20 mouse cellular contexts compared by ENCODE assay signal in genomic region chr9:92538216-92538615, GRCm38 (mm10). TPM values are rescaled to one million over a fixed set of nuclear protein-coding genes. Genes with fewer than 3 reads are reported as not detected.
A peak's percentile ranks its signal among the peaks of the same experiment; 100 is the strongest.
DNase-seq lines count a peak whose midpoint lies in the region; ATAC-seq and TF ChIP-seq lines count a peak whose summit lies in the region.
"Had no signal": no experiment of that assay in that cellular context is flagged by ENCODE, and none has a peak within 500 bp of the region (broad histone marks: within the 10 kb centered on the region; RNA-seq: fewer than 3 reads in every experiment).

No protein-coding gene starts in this region.

- no peaks in the 10 kb centered on the region for H3K9me3 ChIP-seq in heart, embryonic 16.5 days (replicated peaks; ENCODE audit: control insufficient read depth, low read length)
- H3K9me3 ChIP-seq in midbrain, embryonic 11.5 days (ENCODE audit: control insufficient read depth, low read length) = no peaks in the 10 kb centered on the region
- no peaks in the 10 kb centered on the region for H3K9me3 ChIP-seq in midbrain, embryonic 15.5 days
- H3K9me3 ChIP-seq in forebrain, postnatal 0 days (ENCODE audit: low read length) = no peaks in the 10 kb centered on the region
- no peaks in the 10 kb centered on the region for H3K9me3 ChIP-seq in kidney, embryonic 16.5 days (ENCODE audit: low read length)
- H3K9me3 ChIP-seq: embryonic facial prominence, embryonic 15.5 days; G1E; heart, embryonic 13.5 days; hindbrain, embryonic 10.5 days; limb, embryonic 12.5 days; liver, embryonic 13.5 days; lung, embryonic 15.5 days; midbrain, embryonic 12.5 days had no signal

- peak; percentile 32 for DNase-seq in adrenal gland, adult 2 months
- no peak for DNase-seq in adrenal gland, postnatal 36 days
- no peak for DNase-seq in heart, adult 9 months (ENCODE audit: low spot score in 2 of 2)
- peak; percentile 66 for DNase-seq in midbrain, embryonic 11.5 days (ENCODE audit: low spot score, missing footprints)
- DNase-seq in forebrain, postnatal 0 days = peak; percentile 32
- DNase-seq: kidney, adult 9 months; liver, embryonic 13.5 days; retina, postnatal 1 day; thymus, adult 2 months had no signal

- H3K27me3 ChIP-seq in heart, embryonic 16.5 days (ENCODE audit: control insufficient read depth, insufficient read depth, low read length) = no peaks in the 10 kb centered on the region
- no peaks in the 10 kb centered on the region; the same call in 1 of the 2 replicates for H3K27me3 ChIP-seq in midbrain, embryonic 11.5 days (ENCODE audit: control insufficient read depth, insufficient read depth, low read length)
- no peaks in the 10 kb centered on the region for H3K27me3 ChIP-seq in midbrain, embryonic 15.5 days (replicated peaks)
- no peaks in the 10 kb centered on the region for H3K27me3 ChIP-seq in forebrain, postnatal 0 days (ENCODE audit: insufficient read depth, low read length)
- no peaks in the 10 kb centered on the region for H3K27me3 ChIP-seq in kidney, embryonic 16.5 days (ENCODE audit: insufficient read depth, low read length)
- H3K27me3 ChIP-seq: embryonic facial prominence, embryonic 15.5 days; heart, embryonic 13.5 days; limb, embryonic 12.5 days; lung, embryonic 15.5 days; midbrain, embryonic 12.5 days had no signal

- TF ChIP-seq CTCF in forebrain, postnatal 0 days (IDR thresholded peaks at IDR 0.05; ENCODE audit: low read depth) = no peak

- no peak overlapping the region for H3K9ac ChIP-seq in heart, embryonic 16.5 days (ENCODE audit: low read length)
- no peak overlapping the region for H3K9ac ChIP-seq in midbrain, embryonic 11.5 days (ENCODE audit: low read length)
- no peak overlapping the region for H3K9ac ChIP-seq in midbrain, embryonic 15.5 days
- H3K9ac ChIP-seq in forebrain, postnatal 0 days = no peak overlapping the region
- H3K9ac ChIP-seq in kidney, embryonic 16.5 days (replicated peaks; ENCODE audit: low read length) = no peak overlapping the region
- H3K9ac ChIP-seq: embryonic facial prominence, embryonic 15.5 days; heart, embryonic 13.5 days; limb, embryonic 12.5 days; liver, embryonic 13.5 days; lung, embryonic 15.5 days; midbrain, embryonic 12.5 days had no signal

- 0 out of 2 replicates have a peak, but pooled peaks cover 3% of the 10 kb centered on the region for H3K36me3 ChIP-seq in heart, embryonic 16.5 days (ENCODE audit: control insufficient read depth, insufficient read depth)
- H3K36me3 ChIP-seq in midbrain, embryonic 11.5 days (ENCODE audit: control insufficient read depth, insufficient read depth, low read length) = no peaks in the 10 kb centered on the region
- H3K36me3 ChIP-seq in midbrain, embryonic 15.5 days (replicated peaks) = no peaks in the 10 kb centered on the region
- no peaks in the 10 kb centered on the region for H3K36me3 ChIP-seq in forebrain, postnatal 0 days (ENCODE audit: insufficient read depth)
- no peaks in the 10 kb centered on the region for H3K36me3 ChIP-seq in kidney, embryonic 16.5 days (ENCODE audit: insufficient read depth, low read length)
- H3K36me3 ChIP-seq: embryonic facial prominence, embryonic 15.5 days; G1E; heart, embryonic 13.5 days; hindbrain, embryonic 10.5 days; limb, embryonic 12.5 days; liver, embryonic 13.5 days; lung, embryonic 15.5 days; midbrain, embryonic 12.5 days had no signal

- 0 out of 2 replicates have a peak overlapping the region, but pooled peaks have one; percentile 7 for H3K4me2 ChIP-seq in heart, embryonic 16.5 days (ENCODE audit: low read depth, low read length)
- H3K4me2 ChIP-seq in midbrain, embryonic 11.5 days = no peak overlapping the region
- H3K4me2 ChIP-seq in midbrain, embryonic 15.5 days = no peak overlapping the region
- H3K4me2 ChIP-seq in forebrain, postnatal 0 days (ENCODE audit: low read depth) = 0 out of 2 replicates have a peak overlapping the region, but pooled peaks have one; percentile 6
- H3K4me2 ChIP-seq in kidney, embryonic 16.5 days (replicated peaks; ENCODE audit: low read depth, low read length) = no peak overlapping the region
- H3K4me2 ChIP-seq: embryonic facial prominence, embryonic 15.5 days; heart, embryonic 13.5 days; limb, embryonic 12.5 days; liver, embryonic 13.5 days; lung, embryonic 15.5 days; midbrain, embryonic 12.5 days had no signal

- 60% methylated on average over 6 of the region's 6 CpGs for WGBS in heart, embryonic 16.5 days
- 82% methylated on average over 6 of the region's 6 CpGs for WGBS in midbrain, embryonic 11.5 days
- WGBS in midbrain, embryonic 15.5 days = 54% methylated on average over 6 of the region's 6 CpGs
- WGBS in forebrain, postnatal 0 days = 18% methylated on average over 6 of the region's 6 CpGs
- 62% methylated on average over 6 of the region's 6 CpGs for WGBS in kidney, embryonic 16.5 days

- peaks cover 12% of the 10 kb centered on the region for H3K4me1 ChIP-seq in heart, embryonic 16.5 days (ENCODE audit: control insufficient read depth, insufficient read depth, low read length)
- no peaks in the 10 kb centered on the region; the same call in 1 of the 2 replicates for H3K4me1 ChIP-seq in midbrain, embryonic 11.5 days (ENCODE audit: control insufficient read depth, insufficient read depth, low read length)
- peaks cover 11% of the 10 kb centered on the region for H3K4me1 ChIP-seq in midbrain, embryonic 15.5 days
- no peaks in the 10 kb centered on the region for H3K4me1 ChIP-seq in forebrain, postnatal 0 days (ENCODE audit: insufficient read depth)
- H3K4me1 ChIP-seq in kidney, embryonic 16.5 days (ENCODE audit: insufficient read depth, low read length) = peaks cover 9% of the 10 kb centered on the region

- H3K27ac ChIP-seq in heart, embryonic 16.5 days (ENCODE audit: low read length) = 0 out of 2 replicates have a peak overlapping the region, but pooled peaks have one; percentile 4
- H3K27ac ChIP-seq in midbrain, embryonic 11.5 days (ENCODE audit: low read depth, low read length) = no peak overlapping the region
- no peak overlapping the region for H3K27ac ChIP-seq in midbrain, embryonic 15.5 days
- no peak overlapping the region for H3K27ac ChIP-seq in forebrain, postnatal 0 days (ENCODE audit: low read depth, low read length)
- H3K27ac ChIP-seq in kidney, embryonic 16.5 days (ENCODE audit: low read length) = no peak overlapping the region
- H3K27ac ChIP-seq: embryonic facial prominence, embryonic 15.5 days; heart, embryonic 13.5 days; hindbrain, embryonic 10.5 days; limb, embryonic 12.5 days; liver, embryonic 13.5 days; lung, embryonic 15.5 days; macrophage; midbrain, embryonic 12.5 days had no signal

- no peak for ATAC-seq in heart, embryonic 16.5 days (replicated peaks; ENCODE audit: extremely low read depth, insufficient read depth, low FRiP score)
- no peak for ATAC-seq in midbrain, embryonic 11.5 days (ENCODE audit: low FRiP score)
- no peak for ATAC-seq in midbrain, embryonic 15.5 days (replicated peaks)
- ATAC-seq in forebrain, postnatal 0 days = no peak
- no peak for ATAC-seq in kidney, embryonic 16.5 days (ENCODE audit: low FRiP score, low TSS enrichment)

- H3K4me3 ChIP-seq in heart, embryonic 16.5 days (ENCODE audit: low read length) = no peak overlapping the region
- H3K4me3 ChIP-seq in midbrain, embryonic 11.5 days (ENCODE audit: low read depth, low read length) = no peak overlapping the region
- no peak overlapping the region for H3K4me3 ChIP-seq in midbrain, embryonic 15.5 days
- no peak overlapping the region for H3K4me3 ChIP-seq in forebrain, postnatal 0 days (ENCODE audit: low read depth, low read length)
- H3K4me3 ChIP-seq in kidney, embryonic 16.5 days (ENCODE audit: low read length) = no peak overlapping the region
- H3K4me3 ChIP-seq: embryonic facial prominence, embryonic 15.5 days; heart, embryonic 13.5 days; hindbrain, embryonic 10.5 days; limb, embryonic 12.5 days; liver, embryonic 13.5 days; lung, embryonic 15.5 days; midbrain, embryonic 12.5 days had no signal

RNA-seq across cellular contexts. Expression of gene Plod2, which starts 3.8 kb away (rescaled TPM):
- total RNA-seq in adrenal gland, adult 2 months (2021) = 100 to 1,000 TPM; 134 to 206 TPM
- 46.7 and 49.0 TPM in 2 replicates for polyA plus RNA-seq in adrenal gland, adult 2 months (2012; rRNA removed)
- 100 to 1,000 TPM; 183 to 292 TPM for total RNA-seq in adrenal gland, postnatal 36 days (2021)
- 30.6 and 35.2 TPM in 2 replicates for polyA plus RNA-seq in heart, embryonic 16.5 days (2015; fragmentation: Nextera tagmentation; extraction: Ambion mirVana)
- polyA plus RNA-seq in midbrain, embryonic 11.5 days (2014; fragmentation: Nextera tagmentation; extraction: Ambion mirVana) = 25.2 and 26.6 TPM in 2 replicates
- polyA plus RNA-seq in midbrain, embryonic 15.5 days (2015; fragmentation: Nextera tagmentation; extraction: Ambion mirVana) = 11.0 and 11.8 TPM in 2 replicates
- total RNA-seq in forebrain, postnatal 0 days (2014; rRNA removed) = 10.8 and 17.4 TPM in 2 replicates
- polyA plus RNA-seq in forebrain, postnatal 0 days (2015; fragmentation: Nextera tagmentation; extraction: Ambion mirVana) = 5.0 and 6.2 TPM in 2 replicates
- polyA plus RNA-seq in kidney, embryonic 16.5 days (2015; fragmentation: Nextera tagmentation; extraction: Ambion mirVana) = 42.1 and 42.7 TPM in 2 replicates

Comparison
In these comparisons a context has a peak if more than half of its experiments do, and no peak if none do; other contexts are left out.
1. DNase-seq: peak in adrenal gland, adult 2 months (single experiment), midbrain, embryonic 11.5 days (single experiment) and forebrain, postnatal 0 days (single experiment); none in adrenal gland, postnatal 36 days (0 of 2) and heart, adult 9 months (0 of 2).
2. H3K4me2 ChIP-seq: peak in heart, embryonic 16.5 days (single experiment) and forebrain, postnatal 0 days (single experiment); none in midbrain, embryonic 11.5 days (single experiment), midbrain, embryonic 15.5 days (single experiment) and kidney, embryonic 16.5 days (single experiment).